Mouse (Mus musculus): ENCODE measurements around the gene Gfm2. TPM values are rescaled to one million over a fixed set of nuclear protein-coding genes. Genes with fewer than 3 reads are reported as not detected.

Gfm2 gene
- polyA plus RNA-seq, 1 experiment = 35.9 TPM

GRCm38 (mm10) chr13:97186346-97186745 is 48.6 kb downstream of the Gfm2 start:
- DNase-seq (ENCODE audit: extremely low spot score in 1 of 2, low spot score in 1 of 2) = no peak

DNA sequence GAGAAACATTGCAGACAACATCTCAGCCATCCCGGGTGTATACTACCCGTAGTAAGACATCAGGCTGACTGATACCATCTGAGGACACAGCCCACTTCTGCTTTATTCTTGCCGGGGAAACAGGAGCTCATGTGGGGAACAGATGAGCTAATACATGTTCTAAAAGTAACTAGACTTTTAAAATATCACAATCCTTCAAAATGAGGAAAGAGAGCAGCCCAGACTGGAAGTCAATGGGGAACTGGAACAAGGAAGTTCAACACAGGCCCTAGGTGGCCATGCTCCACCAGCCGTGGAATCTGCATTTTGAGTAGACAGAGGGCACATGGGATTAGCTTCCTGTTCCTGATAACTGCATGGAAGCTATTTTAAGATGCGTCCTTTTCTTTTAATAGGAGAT is 50.0 kb downstream of the Gfm2 start:
- DNase-seq (ENCODE audit: extremely low spot score in 1 of 2, low spot score in 1 of 2) = no peak

DNA sequence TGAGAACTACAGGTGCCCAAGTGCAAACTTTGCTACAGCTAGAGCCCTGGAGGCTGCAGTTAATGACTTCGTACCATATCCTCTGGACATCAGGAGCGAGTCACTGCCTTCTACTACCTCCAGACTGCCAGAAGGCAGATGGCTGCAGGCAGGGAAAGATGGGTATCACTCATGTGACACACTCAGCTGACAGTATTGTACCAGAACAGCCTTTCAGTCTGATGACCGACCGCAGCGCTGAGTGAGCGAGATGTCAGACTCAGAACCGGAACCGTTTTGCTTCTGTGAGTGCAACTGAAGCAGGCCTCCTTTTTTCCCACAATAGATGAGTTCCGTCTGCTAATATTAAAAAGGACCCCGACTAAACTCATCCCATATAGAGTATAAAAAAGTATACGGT is 54.9 kb downstream of the Gfm2 start:
- DNase-seq (ENCODE audit: extremely low spot score in 1 of 2, low spot score in 1 of 2) = no peak

DNA sequence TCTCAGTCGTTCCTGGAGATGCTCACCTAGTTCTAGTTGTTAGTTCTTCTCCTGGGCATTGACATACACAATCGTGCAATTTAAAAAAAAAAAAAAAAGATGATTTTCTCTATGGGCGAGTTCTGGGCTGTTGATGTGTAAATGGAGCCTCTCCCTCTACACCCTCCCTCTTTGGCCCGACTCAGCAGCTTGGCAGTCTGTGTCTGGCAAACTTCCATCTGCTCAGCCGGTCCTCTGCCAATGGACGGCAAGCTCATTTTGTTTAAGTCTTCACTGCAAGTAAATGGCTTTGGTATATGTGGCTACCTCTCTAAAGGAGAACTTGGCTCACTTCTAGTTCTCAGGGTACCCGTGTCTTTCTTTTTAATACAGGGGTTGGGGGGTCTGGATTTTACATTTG is 55.7 kb downstream of the Gfm2 start:
- DNase-seq (ENCODE audit: extremely low spot score in 1 of 2, low spot score in 1 of 2) = peak in 1 of 2 experiments; percentile 80

DNA sequence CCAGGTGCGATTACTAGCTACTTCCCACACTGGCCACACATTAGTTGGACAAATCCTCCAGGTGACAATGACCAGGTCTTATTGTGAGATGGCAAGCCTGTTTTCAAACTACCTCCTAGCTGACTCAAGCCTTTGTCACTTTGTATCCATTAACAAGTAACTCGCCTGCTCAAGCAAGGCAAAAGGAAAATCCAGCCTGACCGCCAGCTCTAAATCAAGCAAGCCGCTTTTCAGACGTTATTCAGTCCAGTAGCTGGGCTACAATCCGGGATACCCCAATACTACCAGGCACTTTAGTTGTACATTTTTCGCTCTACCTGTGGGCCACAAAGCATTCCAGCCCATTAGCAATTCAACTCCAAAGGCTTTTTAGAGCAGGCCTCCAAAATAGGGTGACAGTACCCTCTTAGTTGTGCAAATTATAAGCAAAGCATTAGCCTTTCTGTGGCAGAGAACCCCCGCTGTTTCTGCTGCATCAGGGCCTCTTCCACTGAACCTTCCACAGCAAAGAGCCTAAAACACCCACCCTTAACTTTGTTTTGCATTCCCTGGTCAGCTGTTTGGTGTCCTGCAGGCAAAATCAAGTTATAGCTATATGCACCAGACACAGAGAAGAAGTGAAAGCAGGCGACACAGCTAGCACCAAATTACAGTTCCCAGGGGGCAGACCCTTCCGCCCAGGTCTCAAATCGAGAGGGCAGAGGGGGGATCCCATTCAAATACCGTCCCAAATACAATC is 58.6 kb downstream of the Gfm2 start:
- DNase-seq (ENCODE audit: extremely low spot score in 1 of 2, low spot score in 1 of 2) = no peak

- no peak for DNase-seq (ENCODE audit: extremely low spot score in 1 of 2, low spot score in 1 of 2)
Measured at GRCm38 (mm10) chr13:97196925-97197218, 59.1 kb downstream of the Gfm2 start.

DNA sequence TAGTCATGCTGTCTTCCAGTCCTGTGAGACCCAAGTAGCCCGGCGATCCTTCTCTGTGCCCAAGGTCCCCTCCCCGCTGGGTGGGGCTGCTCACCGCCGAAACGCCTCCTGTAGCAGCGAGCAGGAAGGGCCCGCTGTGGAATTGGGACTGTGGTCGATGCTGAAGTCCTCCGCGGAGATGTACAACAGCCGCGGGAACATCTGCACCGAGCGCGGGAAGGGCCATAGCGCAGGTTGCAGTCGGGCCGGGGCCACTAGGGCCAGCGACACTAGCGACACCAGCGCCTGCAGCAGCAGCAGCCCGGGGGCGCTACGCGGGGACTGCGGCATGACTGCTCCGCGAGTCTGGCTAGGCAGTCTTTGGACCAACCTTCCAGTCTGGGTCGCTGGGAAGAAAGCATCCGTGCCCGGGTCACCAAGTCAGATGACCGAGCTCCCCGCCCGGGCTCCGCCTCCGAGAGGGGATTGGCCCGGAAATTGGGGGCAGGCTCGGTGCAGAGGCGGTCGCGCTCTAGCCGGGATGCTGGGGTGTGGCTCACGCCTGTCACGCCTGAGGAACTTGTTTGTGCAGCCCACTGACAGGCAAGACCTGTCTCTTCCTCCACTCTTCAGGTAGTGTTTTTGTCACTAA is 60.3 kb downstream of the Gfm2 start, which contains the start of gene Hexb:
TSS of gene Hexb (minus strand) at position 426 of the 631 bp plus-strand sequence.
- peak; percentile 82 to 90 for DNase-seq (ENCODE audit: extremely low spot score in 1 of 2, low spot score in 1 of 2)

DNA sequence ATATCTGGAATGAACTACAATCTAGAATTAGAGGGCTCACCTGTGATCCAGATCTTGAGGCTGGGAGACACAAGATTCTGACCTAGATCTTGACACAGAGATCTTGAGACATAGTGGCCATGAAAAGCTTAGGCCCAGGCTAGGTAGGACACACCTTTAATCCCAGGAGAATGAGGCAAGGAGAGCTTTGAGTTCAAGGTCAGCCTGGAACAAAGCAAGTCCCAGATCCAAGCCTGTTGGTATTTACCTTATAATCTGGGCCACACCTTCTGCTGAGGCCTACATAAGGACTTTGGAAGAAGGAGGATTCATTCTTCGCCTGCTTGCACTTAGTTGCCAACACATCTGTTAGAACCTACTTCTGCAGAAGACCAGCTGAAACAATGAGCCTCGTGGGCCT is 61.4 kb downstream of the Gfm2 start:
- no peak for DNase-seq (ENCODE audit: extremely low spot score in 1 of 2, low spot score in 1 of 2)

DNA sequence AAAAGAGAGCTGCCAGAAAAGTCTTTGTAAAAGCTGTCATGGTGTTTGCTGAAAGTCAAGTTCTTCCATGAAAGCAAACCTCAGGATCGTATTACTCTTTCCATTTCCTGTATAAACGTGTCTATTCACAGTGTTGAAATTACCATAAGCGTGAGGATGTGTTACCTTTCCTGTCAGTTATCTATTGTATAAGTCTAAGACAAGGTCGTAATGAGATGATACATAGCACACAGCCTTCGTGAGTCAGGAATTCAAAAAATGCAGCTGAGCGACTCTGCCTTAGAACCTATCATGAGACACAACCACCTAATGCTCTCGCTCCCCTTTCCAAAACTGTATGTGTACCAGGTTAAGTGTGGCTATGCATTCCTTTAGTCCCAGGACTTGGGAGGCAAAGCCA is 63.3 kb downstream of the Gfm2 start:
- no peak for DNase-seq (ENCODE audit: extremely low spot score in 1 of 2, low spot score in 1 of 2)

- DNase-seq (ENCODE audit: extremely low spot score in 1 of 2, low spot score in 1 of 2) = no peak
Measured at GRCm38 (mm10) chr13:97201896-97202295, 64.2 kb downstream of the Gfm2 start.

DNA sequence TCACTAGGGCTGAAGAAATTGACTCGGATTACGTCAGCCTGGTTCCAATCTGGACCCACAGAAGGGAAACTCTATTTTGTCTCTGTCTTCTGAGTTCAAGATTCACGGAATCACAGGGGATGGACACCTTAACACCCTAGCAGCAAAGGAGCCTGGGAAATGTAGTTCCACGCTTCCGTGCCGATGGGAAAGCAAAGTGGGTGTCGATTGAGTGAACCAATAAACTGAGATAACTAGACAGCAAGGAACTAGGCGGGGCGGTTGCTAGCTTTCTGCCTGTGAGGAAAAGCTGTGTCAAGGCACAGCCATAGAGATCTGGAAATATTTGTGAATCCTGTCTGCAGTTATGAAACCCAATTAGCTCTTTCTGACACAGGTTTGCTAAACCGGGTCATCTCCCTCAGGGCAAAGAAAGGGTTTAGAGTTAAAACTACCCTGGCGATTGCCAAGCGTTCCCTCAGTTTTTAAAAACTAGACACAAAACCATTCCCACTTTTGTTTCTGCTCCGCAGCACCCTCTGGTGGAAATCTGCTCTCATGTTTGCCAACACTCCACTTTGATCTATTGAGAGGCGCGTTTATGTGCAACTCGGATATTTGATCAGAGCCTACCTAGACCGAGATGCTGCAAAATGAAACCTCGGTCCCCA is 67.4 kb downstream of the Gfm2 start:
- DNase-seq (ENCODE audit: extremely low spot score in 1 of 2, low spot score in 1 of 2) = peak; percentile 89 to 94

DNA sequence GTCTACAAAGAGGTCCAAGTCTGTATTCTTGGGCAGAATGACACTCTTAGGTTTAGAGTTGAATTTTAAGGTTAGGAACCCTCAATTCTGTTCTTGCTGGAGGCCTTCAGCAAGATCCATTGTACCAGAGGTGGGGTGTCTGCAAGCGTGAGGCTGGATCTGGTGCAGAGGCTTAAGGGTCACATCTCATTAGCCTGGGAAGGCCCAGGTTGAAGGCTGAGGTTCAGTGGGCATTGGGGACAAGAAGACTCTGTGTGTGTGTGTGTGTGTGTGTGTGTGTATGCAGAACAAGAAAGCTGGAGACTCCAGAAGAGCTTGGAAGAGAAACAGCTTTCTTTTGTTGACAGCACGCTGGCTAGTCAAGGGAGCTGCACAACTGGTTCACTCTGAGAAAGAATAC is 68.3 kb downstream of the Gfm2 start:
- DNase-seq (ENCODE audit: extremely low spot score in 1 of 2, low spot score in 1 of 2) = no peak

GRCm38 (mm10) chr13:97207472-97208111 is 69.9 kb downstream of the Gfm2 start:
- DNase-seq (ENCODE audit: extremely low spot score in 1 of 2, low spot score in 1 of 2) = no peak

DNA sequence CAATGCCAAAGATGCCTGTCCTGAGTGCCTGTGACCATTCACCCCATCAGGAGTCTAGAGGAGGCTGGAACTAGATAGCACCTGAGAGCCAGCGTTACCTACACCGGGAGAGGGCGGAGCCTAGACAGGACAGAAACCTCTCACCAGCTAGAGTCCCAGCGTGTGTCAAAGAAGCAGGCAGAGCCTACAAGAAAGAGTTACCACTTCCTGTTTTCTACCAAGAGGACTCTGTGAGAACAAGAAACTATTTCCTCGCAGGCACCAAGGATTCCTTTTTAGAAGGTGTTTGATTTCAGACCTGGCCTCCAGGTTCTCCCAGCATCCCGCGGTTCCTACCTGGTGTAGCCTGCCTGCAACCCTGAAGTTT is 70.4 kb downstream of the Gfm2 start:
- DNase-seq (ENCODE audit: extremely low spot score in 1 of 2, low spot score in 1 of 2) = no peak

DNA sequence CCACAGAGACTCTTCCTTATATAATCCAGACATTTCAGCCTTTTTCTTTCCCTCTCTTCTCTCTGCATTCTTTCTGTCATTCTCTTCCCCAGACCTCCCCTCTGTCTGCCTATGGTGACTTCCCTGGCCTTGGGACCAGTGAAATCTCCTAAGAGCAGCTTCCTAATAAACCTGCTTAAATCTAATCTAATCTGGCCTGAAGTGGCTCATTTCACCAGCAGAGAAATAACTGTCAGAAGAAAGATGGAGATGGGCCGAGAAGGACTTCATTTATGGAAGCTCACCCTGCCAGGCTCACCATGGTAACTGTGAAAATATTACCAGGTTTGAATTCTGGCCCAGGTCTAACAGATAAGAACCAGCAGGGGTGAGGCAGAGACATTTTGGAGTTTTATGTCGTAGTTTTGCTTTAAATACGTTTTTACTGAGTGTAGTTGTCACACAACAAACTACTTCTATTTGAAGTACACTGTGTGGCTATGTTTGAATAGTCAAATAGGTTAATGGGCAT is 70.8 kb downstream of the Gfm2 start:
- DNase-seq (ENCODE audit: extremely low spot score in 1 of 2, low spot score in 1 of 2) = no peak

- no peak for DNase-seq (ENCODE audit: extremely low spot score in 1 of 2, low spot score in 1 of 2)
Measured at GRCm38 (mm10) chr13:97214583-97215268, 77.0 kb downstream of the Gfm2 start.

DNA sequence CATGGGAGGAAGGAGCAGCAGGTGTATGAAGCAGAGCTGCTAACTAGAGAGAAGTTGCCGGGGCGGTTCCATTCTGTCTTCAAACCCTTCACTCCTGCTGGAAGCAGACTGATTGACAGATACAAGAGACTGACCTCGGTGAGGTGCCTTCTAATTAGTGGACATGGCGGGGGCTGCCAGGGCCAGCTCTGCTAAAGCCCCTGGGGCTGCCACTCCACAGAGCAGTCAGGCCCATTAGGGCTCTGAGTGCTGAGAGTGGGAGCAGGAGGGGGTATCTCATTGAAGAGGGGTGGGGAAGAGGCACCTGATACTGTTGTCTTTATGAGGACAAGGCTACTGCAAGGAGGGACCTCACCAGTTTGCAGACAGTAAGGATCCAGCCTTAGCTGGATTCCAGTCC is 77.8 kb downstream of the Gfm2 start:
- no peak for DNase-seq (ENCODE audit: extremely low spot score in 1 of 2, low spot score in 1 of 2)

- no peak for DNase-seq (ENCODE audit: extremely low spot score in 1 of 2, low spot score in 1 of 2)
Measured at GRCm38 (mm10) chr13:97216196-97216595, 78.5 kb downstream of the Gfm2 start.

- DNase-seq (ENCODE audit: extremely low spot score in 1 of 2, low spot score in 1 of 2) = no peak
Measured at GRCm38 (mm10) chr13:97220022-97220421, 82.3 kb downstream of the Gfm2 start.

DNA sequence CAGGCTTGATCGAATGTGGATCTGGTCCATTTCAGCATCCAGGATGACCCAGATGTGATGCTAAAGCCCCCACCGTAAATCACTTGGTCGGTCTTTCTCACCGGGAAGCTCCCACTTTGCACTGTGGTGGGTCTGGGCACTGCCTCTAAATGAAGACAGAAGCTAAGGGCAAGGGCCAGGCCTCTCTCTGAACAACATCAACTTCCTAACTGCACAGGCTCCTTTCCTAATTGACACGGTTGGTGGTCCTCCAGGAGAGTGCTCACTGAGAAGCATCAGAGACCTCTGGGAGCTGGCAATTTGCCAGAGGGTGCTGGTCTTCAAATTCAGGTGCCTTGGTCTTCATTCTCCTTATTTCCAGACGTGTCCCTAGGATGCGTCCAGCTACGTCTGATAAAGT is 86.1 kb downstream of the Gfm2 start:
- DNase-seq (ENCODE audit: extremely low spot score in 1 of 2, low spot score in 1 of 2) = no peak
